Mouse (Mus musculus) brain, embryonic 14.5 days (tissue): Measurements from ENCODE around the gene Gmfb. TPM values are rescaled to one million over a fixed set of nuclear protein-coding genes. Genes with fewer than 3 reads are reported as not detected.
A peak's percentile ranks its signal among the peaks of the same experiment; 100 is the strongest.

Experiments
- DNase-seq: peaks from one replicate; pipeline ENCODE4 v3.0.0-alpha.2; 2011; ENCODE audit warnings: low read depth
- CTCF ChIP-seq: fragments of 200-500 bp; IDR thresholded peaks from 2 replicates; pipeline ENCODE4 v1.5.1; 2012; ENCODE audit warnings: inconsistent platforms, mild to moderate bottlenecking, moderate library complexity, borderline replicate concordance; ENCODE audit not compliant: insufficient read depth, insufficient read length; ENCODE audit errors: extremely low read depth
- POLR2A ChIP-seq: fragments of 200-500 bp; IDR thresholded peaks from 2 replicates; pipeline ENCODE4 v1.6.1; 2012; ENCODE audit warnings: mild to moderate bottlenecking, inconsistent platforms, borderline replicate concordance; ENCODE audit not compliant: poor library complexity, insufficient read depth, insufficient read length, severe bottlenecking; ENCODE audit errors: extremely low read depth
- polyA plus RNA-seq: library from polyadenylated mRNA; depleted of rRNA; stranded (reverse); fragments of >200 nt; gene quantifications from 2 replicates; pipeline ENCODE4 v1.2.3, GENCODE M21; 2012

The Gmfb gene
- polyA plus RNA-seq, 1 experiment: 66.6 TPM

DNA sequence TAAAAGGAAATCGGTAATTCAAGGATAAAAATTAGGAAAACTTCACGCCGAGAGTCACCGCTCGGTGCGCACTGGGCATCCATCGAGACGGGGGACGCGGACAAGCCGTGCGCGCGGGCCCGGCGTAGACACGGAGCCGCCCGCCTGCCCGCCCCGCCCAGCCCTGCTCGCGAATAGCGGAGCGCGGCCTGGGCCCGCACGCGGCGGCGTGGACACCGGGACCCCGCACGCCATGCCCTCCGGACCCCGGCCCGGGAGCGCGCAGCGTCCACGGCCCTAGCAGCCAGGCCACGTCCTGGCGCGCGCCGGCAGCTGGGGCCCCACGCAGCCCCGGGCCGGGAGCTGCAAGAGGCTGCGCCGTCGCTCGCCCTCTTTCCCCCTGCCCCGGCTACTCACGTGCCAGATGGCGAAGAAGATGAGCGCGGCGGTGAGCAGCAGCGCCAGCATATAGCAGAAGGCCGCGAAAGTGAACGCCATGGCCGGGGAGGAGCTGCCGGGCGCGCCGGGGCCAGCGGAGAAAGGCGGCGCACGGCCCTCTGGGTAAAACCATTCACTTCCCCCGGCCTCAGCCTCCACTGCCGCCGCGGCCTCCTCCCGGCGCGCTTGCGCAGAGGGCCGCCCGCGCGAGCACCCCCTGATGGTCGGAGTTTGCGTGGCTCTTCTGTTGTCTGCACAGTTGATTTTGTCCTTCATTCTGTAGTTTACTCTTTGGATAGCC is 34.1 kb downstream of the Gmfb start, which contains the start of gene Cnih1:
TSS of gene Cnih1 (minus strand) at position 625 of the 718 bp plus-strand sequence.
- peak; percentile 96 for DNase-seq
- TF ChIP-seq POLR2A (peak; percentile 90), CTCF (peak; percentile 88)

GRCm38 (mm10) chr14:46787454-46787786 is 34.6 kb downstream of the Gmfb start:
- TF ChIP-seq POLR2A (no peak), CTCF (no peak)

GRCm38 (mm10) chr14:46785247-46785646 is 36.8 kb downstream of the Gmfb start:
- no peak for DNase-seq
- TF ChIP-seq POLR2A: no peak
- TF ChIP-seq CTCF: no peak

More at GRCm38 (mm10) chr14:46787454-46787786, 34.6 kb downstream of the Gmfb start:
- DNase-seq: no peak

DNA sequence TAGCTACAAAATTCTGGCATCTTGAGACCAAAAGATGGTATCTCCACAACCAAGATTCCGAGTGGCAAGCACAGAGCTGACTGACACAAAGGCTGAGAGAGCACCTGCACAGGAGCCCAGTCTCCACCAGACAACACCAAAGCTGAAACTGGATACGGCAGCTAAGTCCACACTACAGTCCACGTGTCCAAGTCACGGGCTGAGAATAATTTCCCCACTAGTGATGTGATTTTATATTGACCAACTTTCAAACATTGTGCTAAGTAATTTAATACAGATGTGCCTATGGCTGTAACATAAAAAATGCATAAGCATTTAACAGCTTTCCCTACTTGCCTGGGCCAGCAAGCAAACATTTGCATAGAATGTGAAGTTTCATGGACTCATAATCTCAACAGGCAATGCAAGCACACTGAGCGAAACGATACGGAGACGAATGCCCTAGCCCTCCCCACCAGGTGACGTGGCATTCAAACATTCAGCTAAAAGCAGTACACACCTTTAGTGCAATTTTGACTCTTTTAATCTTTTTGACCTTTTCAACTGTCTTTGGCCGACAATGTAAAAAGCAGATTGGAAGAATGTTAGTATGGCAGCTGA is 38.6 kb downstream of the Gmfb start:
- DNase-seq: no peak
- no peak for TF ChIP-seq POLR2A
- no peak for TF ChIP-seq CTCF

DNA sequence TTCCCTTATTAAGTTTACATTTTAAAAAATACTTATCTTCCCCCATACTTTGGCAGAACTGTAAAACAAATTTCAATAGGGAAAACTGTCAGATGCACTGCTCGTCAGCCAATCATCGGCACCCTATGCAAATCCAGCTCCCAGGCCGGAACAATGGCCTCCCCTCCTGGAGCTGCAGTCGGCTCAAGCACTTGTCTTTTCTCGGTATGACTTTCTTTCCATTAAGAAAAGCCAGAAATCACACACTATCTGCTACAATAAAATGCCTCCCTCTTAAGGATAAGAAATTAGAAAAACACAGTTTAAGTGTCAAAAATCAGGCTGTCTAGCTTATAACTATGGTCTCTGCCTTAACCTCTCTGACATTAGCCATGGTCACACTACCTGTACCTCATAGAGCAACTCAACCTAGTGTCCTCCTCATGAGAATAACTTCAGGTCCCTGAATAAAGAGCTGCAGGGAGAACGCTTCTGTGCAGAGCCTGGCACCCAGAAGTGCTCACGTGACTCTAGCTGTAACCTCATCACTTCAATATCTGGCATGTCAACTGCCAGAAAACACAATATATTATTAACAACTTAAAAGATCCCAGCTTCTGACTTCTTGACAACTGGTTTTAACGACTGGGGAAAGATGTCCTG is 39.7 kb downstream of the Gmfb start:
- DNase-seq: no peak
- TF ChIP-seq CTCF (no peak), POLR2A (no peak)

- TF ChIP-seq CTCF: no peak
- TF ChIP-seq POLR2A: no peak
- DNase-seq: no peak
These were observed 41.0 kb downstream of the Gmfb start for GRCm38 (mm10) chr14:46781086-46781485.

- TF ChIP-seq POLR2A (no peak), CTCF (peak; percentile 24; the same call in 1 of the 2 replicates)
- DNase-seq: no peak
These were observed 42.8 kb downstream of the Gmfb start for GRCm38 (mm10) chr14:46779217-46779616.

DNA sequence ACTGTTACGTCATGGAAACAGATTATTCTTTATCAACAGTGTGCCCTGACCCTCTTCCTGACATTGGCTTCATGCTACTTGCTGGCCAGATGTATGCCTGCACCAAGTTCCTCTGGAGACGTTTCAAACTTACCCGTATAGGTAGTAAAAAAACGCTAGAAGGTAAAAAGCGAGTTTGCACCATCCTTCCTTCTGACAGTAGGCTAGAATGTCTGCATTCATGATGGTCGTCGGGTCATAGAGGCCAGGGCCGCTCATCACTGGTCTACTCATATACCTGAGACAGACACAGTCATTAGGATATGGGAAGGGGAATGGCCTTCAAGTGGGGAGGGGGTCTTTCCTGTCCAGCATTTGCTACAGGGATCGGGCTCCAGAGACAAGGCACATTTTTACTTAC is 43.3 kb downstream of the Gmfb start:
- no peak for DNase-seq
- TF ChIP-seq CTCF (no peak), POLR2A (no peak)

DNA sequence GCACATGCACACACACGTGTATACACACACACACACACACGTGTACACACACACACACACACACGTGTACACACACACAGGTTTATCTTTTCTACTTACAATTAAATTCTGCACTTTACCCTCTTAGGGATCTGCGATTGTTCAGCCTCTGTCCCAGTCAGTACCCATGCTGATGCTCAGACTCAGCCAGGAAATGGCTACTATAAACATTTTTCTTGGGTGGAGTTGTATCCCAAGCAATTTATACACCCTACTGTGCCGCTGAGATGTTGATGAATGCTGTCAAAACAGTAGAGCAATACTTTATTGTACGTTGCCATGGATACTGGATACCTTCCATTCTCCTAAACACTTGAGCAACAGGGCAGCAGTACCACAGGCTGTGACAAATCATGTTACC is 52.0 kb downstream of the Gmfb start:
- DNase-seq: peak; percentile 5
- TF ChIP-seq CTCF: no peak
- TF ChIP-seq POLR2A: no peak

- peak; percentile 89 for DNase-seq
- TF ChIP-seq POLR2A (no peak), CTCF (no peak)
These were observed 54.9 kb downstream of the Gmfb start for GRCm38 (mm10) chr14:46767116-46767515.

- DNase-seq: peak; percentile 10
- TF ChIP-seq CTCF (no peak), POLR2A (no peak)
These were observed 60.9 kb downstream of the Gmfb start for GRCm38 (mm10) chr14:46761186-46761585.

DNA sequence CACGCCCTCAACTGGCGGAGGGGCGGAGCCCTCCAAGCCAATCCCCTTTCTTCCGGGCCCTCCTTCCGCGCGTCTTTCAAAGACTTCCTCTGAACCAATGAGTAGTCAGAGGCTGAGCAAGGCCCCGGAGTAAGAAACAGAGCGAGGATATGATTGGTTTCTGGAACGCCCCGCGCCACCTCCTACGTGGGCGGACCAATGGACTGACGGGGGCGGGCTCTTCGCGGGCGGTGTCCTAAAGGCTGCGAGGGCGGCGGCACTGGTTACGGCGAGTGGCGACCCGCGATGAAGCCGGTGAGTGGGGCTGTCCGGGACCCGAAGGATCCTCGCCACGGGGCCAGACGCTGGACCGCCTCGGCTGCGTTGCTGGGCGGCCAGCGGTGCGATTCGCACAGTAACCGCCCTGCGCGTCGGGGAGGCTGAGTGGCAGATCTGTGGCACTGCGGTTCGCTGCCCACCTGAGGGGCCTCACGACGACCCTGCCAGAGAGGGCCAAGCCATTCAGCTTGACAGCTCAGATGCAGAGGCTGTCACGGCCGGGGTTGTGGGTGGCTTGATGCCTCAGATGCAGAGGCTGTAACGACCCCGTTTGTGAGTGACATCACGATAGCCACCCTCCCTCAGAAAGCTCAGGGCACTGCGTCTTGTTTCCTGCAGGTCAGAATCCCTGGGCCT is 61.5 kb downstream of the Gmfb start, which contains the start of gene Cdkn3:
TSS of gene Cdkn3 (plus strand) at position 187 of the 675 bp plus-strand sequence.
- peak; percentile 97 for DNase-seq
- TF ChIP-seq POLR2A: 0 out of 2 replicates have a peak, but pooled peaks have one; percentile 11
- TF ChIP-seq CTCF: no peak
